Mouse (Mus musculus) neural tube, embryonic 14.5 days (tissue): ENCODE results near the gene Nacc2. TPM values are rescaled to one million over a fixed set of nuclear protein-coding genes. Genes with fewer than 3 reads are reported as not detected.

Experiments used
- ATAC-seq: fragments of 200-750 bp; cut with Nextera tagmentation; 2 replicates; pipeline ENCODE4 v1.8.0; 2017; ENCODE audit warnings: low read depth, mild to moderate bottlenecking, moderate TSS enrichment, moderate library complexity
- H3K27ac ChIP-seq: fragments of 300-500 bp; sonication (generic); 2 replicates; pipeline ENCODE4 v1.5.1; 2014; ENCODE audit warnings: low read depth, mild to moderate bottlenecking, control low read depth, low read length, moderate library complexity, mixed read lengths
- H3K27me3 ChIP-seq: fragments of 300-500 bp; sonication (generic); 2 replicates; pipeline ENCODE4 v1.6.1; 2014; ENCODE audit warnings: low read length; ENCODE audit not compliant: control insufficient read depth, insufficient read depth
- H3K36me3 ChIP-seq: fragments of 300-500 bp; sonication (generic); 2 replicates; pipeline ENCODE4 v1.6.1; 2014; ENCODE audit warnings: low read length, mixed read lengths; ENCODE audit not compliant: control insufficient read depth, insufficient read depth
- H3K4me1 ChIP-seq: fragments of 300-500 bp; sonication (generic); 2 replicates; pipeline ENCODE4 v1.6.1; 2014; ENCODE audit warnings: low read length; ENCODE audit not compliant: control insufficient read depth, insufficient read depth
- H3K4me2 ChIP-seq: fragments of 300-500 bp; sonication (generic); 2 replicates; pipeline ENCODE4 v1.6.1; 2014; ENCODE audit warnings: mild to moderate bottlenecking, low read depth, low read length, control low read depth
- H3K4me3 ChIP-seq: fragments of 300-500 bp; sonication (generic); 2 replicates; pipeline ENCODE4 v1.5.1; 2014; ENCODE audit warnings: low read depth, low read length, control low read depth, mixed read lengths
- H3K9ac ChIP-seq: fragments of 300-500 bp; sonication (generic); replicated peaks from 2 replicates; pipeline ENCODE4 v1.6.1; 2014; ENCODE audit warnings: low read depth, mild to moderate bottlenecking, control low read depth, low read length, mixed read lengths
- H3K9me3 ChIP-seq: fragments of 300-500 bp; sonication (generic); 2 replicates; pipeline ENCODE4 v1.6.1; 2016; ENCODE audit warnings: low read length; ENCODE audit not compliant: control insufficient read depth
- WGBS: fragments of 180-500 bp; shearing (Covaris S2); extraction: QIAGEN DNeasy Blood & Tissue Kit; methylation state at CpG from one replicate; pipeline ENCODE4 v1.1.7; 2014; 5-methylcytosine and 5-hydroxymethylcytosine counted together
- polyA plus RNA-seq: library from polyadenylated mRNA; unstranded; fragments of >200 nt; fragmentation: Nextera tagmentation; extraction: Ambion mirVana; gene quantifications from 2 replicates; pipeline ENCODE4 v1.2.1, GENCODE M21; 2014

Gene Nacc2
- polyA plus RNA-seq, 1 experiment from 2014 or later: 14.5 TPM

- Histone ChIP-seq H3K27ac (no peak overlapping the region), H3K36me3 (no peaks in the 10 kb centered on the region)
- 80% methylated on average over 3 of the region's 3 CpGs for WGBS
Observed at GRCm38 (mm10) chr2:26116550-26116949, 6.5 kb downstream of the Nacc2 start.

GRCm38 (mm10) chr2:26115215-26115614, 7.8 kb downstream of the Nacc2 start:
- Histone ChIP-seq H3K4me2 (no peak overlapping the region), H3K4me1 (0 out of 2 replicates have a peak, but pooled peaks cover 3% of the 10 kb centered on the region), H3K9me3 (no peaks in the 10 kb centered on the region), H3K27ac (no peak overlapping the region), H3K36me3 (no peaks in the 10 kb centered on the region), H3K9ac (no peak overlapping the region), H3K4me3 (no peak overlapping the region), H3K27me3 (no peaks in the 10 kb centered on the region)
- no peak for ATAC-seq
- WGBS: 87% methylated on average over 6 of the region's 6 CpGs

More at GRCm38 (mm10) chr2:26116550-26116949, 6.5 kb downstream of the Nacc2 start:
- ATAC-seq: no peak
- Histone ChIP-seq H3K4me1 (0 out of 2 replicates have a peak, but pooled peaks cover 3% of the 10 kb centered on the region), H3K4me2 (no peak overlapping the region), H3K4me3 (no peak overlapping the region), H3K9me3 (no peaks in the 10 kb centered on the region), H3K9ac (no peak overlapping the region), H3K27me3 (0 out of 2 replicates have a peak, but pooled peaks cover 5% of the 10 kb centered on the region)

DNA sequence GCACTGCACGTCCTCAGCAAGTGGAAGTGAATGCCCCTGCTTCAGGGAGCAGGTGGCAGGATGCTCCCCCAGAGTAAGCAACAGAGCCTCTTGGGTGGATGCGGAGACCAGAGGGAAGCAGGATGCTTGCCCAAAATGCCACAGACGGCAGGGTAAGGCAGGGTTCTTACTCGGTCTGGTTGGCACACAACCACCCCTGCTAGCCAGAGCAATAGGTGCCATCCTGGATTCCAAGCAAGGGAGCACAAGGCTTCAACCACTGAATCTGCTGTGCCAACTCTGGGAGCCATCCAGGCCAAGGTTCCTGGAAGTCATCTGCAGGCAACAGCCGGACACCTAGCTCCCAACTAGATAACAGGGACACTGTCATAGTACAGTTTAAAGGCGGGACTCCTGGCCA, 14.8 kb downstream of the Nacc2 start:
- 63% methylated on average over 6 of the region's 6 CpGs for WGBS
- Histone ChIP-seq H3K27me3 (no peaks in the 10 kb centered on the region), H3K4me1 (peaks cover 2% of the 10 kb centered on the region; the same call in 1 of the 2 replicates), H3K36me3 (no peaks in the 10 kb centered on the region), H3K4me3 (no peak overlapping the region), H3K9ac (no peak overlapping the region), H3K9me3 (no peaks in the 10 kb centered on the region), H3K27ac (no peak overlapping the region), H3K4me2 (no peak overlapping the region)
- no peak for ATAC-seq

DNA sequence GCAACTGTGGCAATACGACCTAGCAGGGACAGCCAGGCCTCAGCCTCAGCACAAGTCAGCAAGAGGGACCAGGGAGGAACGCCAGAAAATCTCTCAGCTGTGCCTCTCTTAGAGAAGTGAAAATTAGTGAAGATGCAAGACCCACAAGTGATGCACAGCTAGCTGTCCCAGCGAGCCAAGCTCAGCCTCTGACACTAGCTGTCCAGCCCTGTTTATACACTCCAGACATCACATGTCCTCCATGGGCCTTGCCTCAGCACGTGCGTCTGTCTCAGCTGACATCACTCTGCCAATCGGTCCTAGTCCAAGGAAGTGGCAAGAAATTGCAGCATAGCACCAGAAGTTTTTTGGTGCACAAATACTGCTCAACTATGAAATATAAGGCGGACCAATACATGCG, 16.0 kb downstream of the Nacc2 start:
- H3K27ac ChIP-seq: no peak overlapping the region
- no peaks in the 10 kb centered on the region for H3K9me3 ChIP-seq
- H3K4me2 ChIP-seq: no peak overlapping the region
- 87% methylated on average over 8 of the region's 8 CpGs for WGBS
- peaks cover 2% of the 10 kb centered on the region; the same call in 1 of the 2 replicates for H3K4me1 ChIP-seq
- no peak overlapping the region for H3K4me3 ChIP-seq
- no peak for ATAC-seq
- no peaks in the 10 kb centered on the region for H3K36me3 ChIP-seq
- no peaks in the 10 kb centered on the region for H3K27me3 ChIP-seq
- no peak overlapping the region for H3K9ac ChIP-seq

DNA sequence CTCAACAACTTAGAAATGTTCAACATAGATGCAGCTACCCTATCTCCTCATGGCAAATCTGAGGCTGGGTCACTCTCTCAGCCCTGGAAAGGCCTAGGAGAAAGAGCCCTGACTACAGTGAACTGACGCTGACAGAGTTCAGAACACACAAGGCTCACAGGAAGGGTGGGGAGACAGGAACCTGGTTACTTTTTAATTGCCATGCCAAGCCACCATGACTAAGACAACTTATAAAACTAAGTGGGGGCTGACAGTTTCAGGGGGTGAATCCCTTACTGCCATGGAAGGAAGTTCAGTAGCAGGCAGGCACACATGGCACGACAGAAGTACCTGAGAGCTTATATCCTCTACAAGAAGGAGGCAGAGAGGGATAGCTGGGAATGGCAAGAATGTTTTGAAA, 16.8 kb downstream of the Nacc2 start:
- no peak overlapping the region for H3K27ac ChIP-seq
- no peak for ATAC-seq
- peaks cover 2% of the 10 kb centered on the region; the same call in 1 of the 2 replicates for H3K4me1 ChIP-seq
- H3K36me3 ChIP-seq: no peaks in the 10 kb centered on the region
- no peak overlapping the region for H3K4me2 ChIP-seq
- 94% methylated on average over 2 of the region's 2 CpGs for WGBS
- no peak overlapping the region for H3K4me3 ChIP-seq
- H3K27me3 ChIP-seq: no peaks in the 10 kb centered on the region
- H3K9ac ChIP-seq: no peak overlapping the region
- no peaks in the 10 kb centered on the region for H3K9me3 ChIP-seq

- 76% methylated on average over 4 of the region's 4 CpGs for WGBS
- no peak overlapping the region for H3K27ac ChIP-seq
- no peaks in the 10 kb centered on the region for H3K36me3 ChIP-seq
- H3K4me1 ChIP-seq: 0 out of 2 replicates have a peak, but pooled peaks cover 3% of the 10 kb centered on the region
- no peak overlapping the region for H3K4me2 ChIP-seq
- H3K9ac ChIP-seq: no peak overlapping the region
- no peaks in the 10 kb centered on the region for H3K9me3 ChIP-seq
- H3K4me3 ChIP-seq: no peak overlapping the region
- no peaks in the 10 kb centered on the region for H3K27me3 ChIP-seq
- ATAC-seq: no peak
Observed at GRCm38 (mm10) chr2:26100296-26100695, 22.7 kb downstream of the Nacc2 start.

DNA sequence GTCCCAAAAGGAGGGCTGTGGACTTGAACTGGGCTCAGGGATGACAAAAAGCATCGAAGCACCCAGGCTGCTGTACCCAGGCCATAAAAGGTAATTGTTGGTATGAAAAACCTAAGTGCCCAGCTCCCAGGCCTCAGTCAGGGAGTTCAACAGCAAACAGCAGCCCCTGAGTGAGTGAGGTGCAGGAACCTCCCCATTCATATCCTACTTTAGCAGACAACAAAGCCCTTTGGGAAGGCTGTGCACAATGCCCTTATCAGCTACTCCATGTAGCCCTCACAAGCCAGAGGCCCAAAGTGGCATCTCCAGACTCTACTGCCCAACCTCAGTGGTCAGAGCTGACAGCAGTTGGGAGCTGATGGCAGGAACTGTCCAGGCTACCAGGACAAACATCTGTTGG, 23.2 kb downstream of the Nacc2 start:
- ATAC-seq: no peak
- no peaks in the 10 kb centered on the region for H3K9me3 ChIP-seq
- H3K4me1 ChIP-seq: 0 out of 2 replicates have a peak, but pooled peaks cover 3% of the 10 kb centered on the region
- 60% methylated on average over 1 of the region's 1 CpGs for WGBS
- no peaks in the 10 kb centered on the region for H3K36me3 ChIP-seq
- no peak overlapping the region for H3K27ac ChIP-seq
- H3K27me3 ChIP-seq: no peaks in the 10 kb centered on the region
- no peak overlapping the region for H3K4me3 ChIP-seq
- no peak overlapping the region for H3K9ac ChIP-seq
- H3K4me2 ChIP-seq: no peak overlapping the region

GRCm38 (mm10) chr2:26099260-26099659, 23.8 kb downstream of the Nacc2 start:
- no peak for ATAC-seq
- 85% methylated on average over 5 of the region's 5 CpGs for WGBS
- H3K9me3 ChIP-seq: no peaks in the 10 kb centered on the region
- H3K27me3 ChIP-seq: no peaks in the 10 kb centered on the region
- no peak overlapping the region for H3K27ac ChIP-seq
- no peak overlapping the region for H3K9ac ChIP-seq
- no peak overlapping the region for H3K4me2 ChIP-seq
- no peaks in the 10 kb centered on the region for H3K36me3 ChIP-seq
- 0 out of 2 replicates have a peak, but pooled peaks cover 3% of the 10 kb centered on the region for H3K4me1 ChIP-seq
- no peak overlapping the region for H3K4me3 ChIP-seq

- WGBS: 87% methylated on average over 7 of the region's 7 CpGs
- H3K27me3 ChIP-seq: no peaks in the 10 kb centered on the region
Observed at GRCm38 (mm10) chr2:26093897-26094296, 29.1 kb downstream of the Nacc2 start.

More at GRCm38 (mm10) chr2:26093897-26094296, 29.1 kb downstream of the Nacc2 start:
- H3K4me2 ChIP-seq: no peak overlapping the region
- no peaks in the 10 kb centered on the region for H3K9me3 ChIP-seq
- no peak overlapping the region for H3K9ac ChIP-seq
- H3K36me3 ChIP-seq: no peaks in the 10 kb centered on the region; the same call in 1 of the 2 replicates
- peaks cover 15% of the 10 kb centered on the region for H3K4me1 ChIP-seq
- no peak for ATAC-seq
- H3K4me3 ChIP-seq: no peak overlapping the region
- H3K27ac ChIP-seq: no peak overlapping the region
